Mouse (Mus musculus) brain, embryonic 14.5 days (tissue): ENCODE measurements around the gene Wdr93.

Experiments used
- CTCF ChIP-seq: fragments of 200-500 bp; IDR thresholded peaks from 2 replicates; pipeline ENCODE4 v1.5.1; 2012; ENCODE audit warnings: inconsistent platforms, mild to moderate bottlenecking, moderate library complexity, borderline replicate concordance; ENCODE audit not compliant: insufficient read depth, insufficient read length; ENCODE audit errors: extremely low read depth
- POLR2A ChIP-seq: fragments of 200-500 bp; IDR thresholded peaks from 2 replicates; pipeline ENCODE4 v1.6.1; 2012; ENCODE audit warnings: mild to moderate bottlenecking, inconsistent platforms, borderline replicate concordance; ENCODE audit not compliant: poor library complexity, insufficient read depth, insufficient read length, severe bottlenecking; ENCODE audit errors: extremely low read depth

- no peak for TF ChIP-seq CTCF
- no peak for TF ChIP-seq POLR2A
Observed at GRCm38 (mm10) chr7:79702755-79703154, 40.2 kb upstream of the Wdr93 start.
